Mouse (Mus musculus): ENCODE measurements around the gene Limd2.

Limd2 gene

GRCm38 (mm10) chr11:106122736-106123135, 37.9 kb downstream of the Limd2 start:
- DNase-seq, result peak; percentile 46 to 64

- no peak for DNase-seq
Observed at GRCm38 (mm10) chr11:106122221-106122620, 38.4 kb downstream of the Limd2 start.

- no peak for DNase-seq
Observed at GRCm38 (mm10) chr11:106111688-106112087, 49.0 kb downstream of the Limd2 start.

Measured in lung, adult 18-20 months (tissue).